Mouse (Mus musculus) liver, adult 2 months (tissue): ENCODE data around the gene Rpsa.

Source experiments
- CTCF ChIP-seq: fragments of 200-500 bp; IDR thresholded peaks from 2 replicates; pipeline ENCODE4 v1.5.1; 2011; ENCODE audit warnings: low read depth, low read length, control low read depth
- POLR2A ChIP-seq: fragments of 200-500 bp; IDR thresholded peaks from 2 replicates; pipeline ENCODE4 v1.6.1; 2011; ENCODE audit warnings: low read length, control low read depth; ENCODE audit not compliant: insufficient read depth; ENCODE audit errors: extremely low read depth

GRCm38 (mm10) chr9:120149222-120149828 is 21.8 kb downstream of the Rpsa start, which contains the start of gene Mobp:
- TF ChIP-seq POLR2A (no peak), CTCF (no peak)
